Mouse (Mus musculus): ENCODE measurements around the gene Gatad2a. TPM values are rescaled to one million over a fixed set of nuclear protein-coding genes. Genes with fewer than 3 reads are reported as not detected.

Gene Gatad2a
- polyA plus RNA-seq, 1 experiment = 84.5 TPM

GRCm38 (mm10) chr8:69907106-69907505 is 89.1 kb downstream of the Gatad2a start:
- Histone ChIP-seq H3K4me1 (replicated peaks; ENCODE audit: control insufficient read depth, insufficient read depth, low read length) (no peaks in the 10 kb centered on the region), H3K27ac (ENCODE audit: control insufficient read depth, insufficient read depth, low read length) (no peak overlapping the region), H3K4me3 (ENCODE audit: control insufficient read depth, insufficient read depth, low read length) (no peak overlapping the region), H3K36me3 (ENCODE audit: control insufficient read depth, insufficient read depth, low read length) (peaks cover 37% of the 10 kb centered on the region), H3K27me3 (ENCODE audit: control insufficient read depth, insufficient read depth, low read length) (no peaks in the 10 kb centered on the region)
- no peak for TF ChIP-seq POLR2A (IDR thresholded peaks at IDR 0.05; ENCODE audit: control insufficient read depth, extremely low read depth, insufficient read depth, low read length, poor library complexity)
- 92% methylated on average over 2 of the region's 2 CpGs for WGBS
- no peak for DNase-seq

DNA sequence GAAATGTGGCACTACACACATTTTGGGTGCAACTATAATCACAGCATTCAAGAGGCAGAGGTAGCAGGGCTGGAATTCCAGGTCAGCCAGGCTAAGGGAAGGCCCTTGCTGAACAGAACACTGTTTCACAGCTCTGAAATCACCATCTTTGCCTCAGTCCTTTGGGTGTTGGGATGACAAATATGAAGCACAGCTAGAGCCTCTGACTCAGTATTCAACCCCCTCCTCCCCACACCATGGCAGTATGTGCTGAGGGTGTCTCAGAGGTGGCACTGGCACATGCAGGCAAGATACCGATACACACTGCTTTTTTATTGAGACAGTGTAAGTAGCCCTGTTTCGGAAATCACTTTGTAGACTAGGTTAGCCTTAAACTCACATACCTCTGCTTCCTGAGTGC is 89.9 kb downstream of the Gatad2a start:
- peaks cover 29% of the 10 kb centered on the region for H3K36me3 ChIP-seq (ENCODE audit: control insufficient read depth, insufficient read depth, low read length)
- H3K27ac ChIP-seq (ENCODE audit: control insufficient read depth, insufficient read depth, low read length) = no peak overlapping the region
- TF ChIP-seq POLR2A (IDR thresholded peaks at IDR 0.05; ENCODE audit: control insufficient read depth, extremely low read depth, insufficient read depth, low read length, poor library complexity) (no peak), CTCF (IDR thresholded peaks at IDR 0.05; ENCODE audit: borderline replicate concordance, control insufficient read depth, extremely low read depth, insufficient read depth, low read length, poor library complexity) (no peak)
- no peaks in the 10 kb centered on the region for H3K27me3 ChIP-seq (ENCODE audit: control insufficient read depth, insufficient read depth, low read length)
- no peak for DNase-seq
- no peaks in the 10 kb centered on the region for H3K4me1 ChIP-seq (replicated peaks; ENCODE audit: control insufficient read depth, insufficient read depth, low read length)
- WGBS = 95% methylated on average over 2 of the region's 2 CpGs
- H3K4me3 ChIP-seq (ENCODE audit: control insufficient read depth, insufficient read depth, low read length) = no peak overlapping the region

- H3K4me3 ChIP-seq (ENCODE audit: control insufficient read depth, insufficient read depth, low read length) = no peak overlapping the region
- H3K36me3 ChIP-seq (ENCODE audit: control insufficient read depth, insufficient read depth, low read length) = peaks cover 9% of the 10 kb centered on the region; the same call in 1 of the 2 replicates
- no peak overlapping the region for H3K27ac ChIP-seq (ENCODE audit: control insufficient read depth, insufficient read depth, low read length)
- H3K4me1 ChIP-seq (replicated peaks; ENCODE audit: control insufficient read depth, insufficient read depth, low read length) = peaks cover 2% of the 10 kb centered on the region
- DNase-seq = no peak
- WGBS = 93% methylated on average over 8 of the region's 8 CpGs
- H3K27me3 ChIP-seq (ENCODE audit: control insufficient read depth, insufficient read depth, low read length) = no peaks in the 10 kb centered on the region
- TF ChIP-seq POLR2A (IDR thresholded peaks at IDR 0.05; ENCODE audit: control insufficient read depth, extremely low read depth, insufficient read depth, low read length, poor library complexity) (no peak), CTCF (IDR thresholded peaks at IDR 0.05; ENCODE audit: borderline replicate concordance, control insufficient read depth, extremely low read depth, insufficient read depth, low read length, poor library complexity) (no peak)
Measured at GRCm38 (mm10) chr8:69904096-69904495, 92.1 kb downstream of the Gatad2a start.

DNA sequence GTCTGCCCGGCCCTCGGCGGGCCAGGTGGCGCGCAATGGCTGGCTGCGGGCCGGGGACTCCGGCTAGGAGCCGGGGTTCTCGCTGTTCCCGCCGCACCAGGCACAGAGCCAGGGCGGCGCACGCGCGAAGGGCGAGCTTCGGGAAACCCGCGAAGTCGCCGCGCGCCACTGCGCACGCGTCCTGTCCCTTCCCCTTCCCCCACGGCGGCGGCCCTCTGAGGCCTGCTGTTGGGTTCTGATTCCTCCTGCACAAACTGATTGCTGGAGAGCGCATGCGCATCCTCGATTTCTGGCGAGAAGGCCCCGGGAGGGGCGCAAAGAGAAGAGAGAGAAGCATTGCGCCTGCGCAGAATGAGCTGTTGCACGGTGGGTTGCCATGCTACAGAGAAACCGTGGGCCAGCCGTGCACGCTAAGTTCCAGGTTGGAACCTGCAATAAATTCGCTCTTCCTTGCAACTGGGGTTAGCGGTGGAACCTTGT is 93.1 kb downstream of the Gatad2a start:
- Histone ChIP-seq H3K36me3 (ENCODE audit: control insufficient read depth, insufficient read depth, low read length) (no peaks in the 10 kb centered on the region; the same call in 1 of the 2 replicates), H3K4me1 (replicated peaks; ENCODE audit: control insufficient read depth, insufficient read depth, low read length) (peaks cover 2% of the 10 kb centered on the region), H3K27me3 (ENCODE audit: control insufficient read depth, insufficient read depth, low read length) (no peaks in the 10 kb centered on the region), H3K4me3 (ENCODE audit: control insufficient read depth, insufficient read depth, low read length) (peak overlapping the region; percentile 87), H3K27ac (ENCODE audit: control insufficient read depth, insufficient read depth, low read length) (peak overlapping the region; percentile 26)
- TF ChIP-seq CTCF (IDR thresholded peaks at IDR 0.05; ENCODE audit: borderline replicate concordance, control insufficient read depth, extremely low read depth, insufficient read depth, low read length, poor library complexity) (0 out of 2 replicates have a peak, but pooled peaks have one; percentile 51), POLR2A (IDR thresholded peaks at IDR 0.05; ENCODE audit: control insufficient read depth, extremely low read depth, insufficient read depth, low read length, poor library complexity) (peak; percentile 84)
- WGBS = under 1% methylated on average over 45 of the region's 45 CpGs
- peak; percentile 98 for DNase-seq

- Histone ChIP-seq H3K4me3 (ENCODE audit: control insufficient read depth, insufficient read depth, low read length) (peak within 1 kb of the TSS; percentile 87), H3K27ac (ENCODE audit: control insufficient read depth, insufficient read depth, low read length) (peak within 1 kb of the TSS; percentile 63), H3K36me3 (ENCODE audit: control insufficient read depth, insufficient read depth, low read length) (no peaks in the 10 kb centered on the region), H3K27me3 (ENCODE audit: control insufficient read depth, insufficient read depth, low read length) (no peaks in the 10 kb centered on the region), H3K4me1 (replicated peaks; ENCODE audit: control insufficient read depth, insufficient read depth, low read length) (peaks cover 2% of the 10 kb centered on the region)
- 6% methylated on average over 89 of the region's 89 CpGs for WGBS
- DNase-seq = peak; percentile 54
- TF ChIP-seq POLR2A (IDR thresholded peaks at IDR 0.05; ENCODE audit: control insufficient read depth, extremely low read depth, insufficient read depth, low read length, poor library complexity) (no peak), CTCF (IDR thresholded peaks at IDR 0.05; ENCODE audit: borderline replicate concordance, control insufficient read depth, extremely low read depth, insufficient read depth, low read length, poor library complexity) (0 out of 2 replicates have a peak, but pooled peaks have one; percentile 23)
Measured at GRCm38 (mm10) chr8:69902163-69903062, 93.8 kb downstream of the Gatad2a start, which contains the start of the genes Tssk6, Ndufa13 and Yjefn3. Gene Tssk6 (plus strand): TSS chr8:69902184. Gene Ndufa13 (minus strand): TSS chr8:69902558. Gene Yjefn3 (minus strand): TSS chr8:69902712.

- peak overlapping the region; percentile 87 for H3K4me3 ChIP-seq (ENCODE audit: control insufficient read depth, insufficient read depth, low read length)
Measured at GRCm38 (mm10) chr8:69901484-69902162, 94.6 kb downstream of the Gatad2a start.

More at GRCm38 (mm10) chr8:69901484-69902162, 94.6 kb downstream of the Gatad2a start:
- Histone ChIP-seq H3K4me1 (replicated peaks; ENCODE audit: control insufficient read depth, insufficient read depth, low read length) (peaks cover 2% of the 10 kb centered on the region), H3K36me3 (ENCODE audit: control insufficient read depth, insufficient read depth, low read length) (no peaks in the 10 kb centered on the region), H3K27me3 (ENCODE audit: control insufficient read depth, insufficient read depth, low read length) (no peaks in the 10 kb centered on the region), H3K27ac (ENCODE audit: control insufficient read depth, insufficient read depth, low read length) (peak overlapping the region; percentile 63)
- peak; percentile 87 for TF ChIP-seq POLR2A (IDR thresholded peaks at IDR 0.05; ENCODE audit: control insufficient read depth, extremely low read depth, insufficient read depth, low read length, poor library complexity)
- TF ChIP-seq CTCF (IDR thresholded peaks at IDR 0.05; ENCODE audit: borderline replicate concordance, control insufficient read depth, extremely low read depth, insufficient read depth, low read length, poor library complexity) = peak; percentile 96
- WGBS = 2% methylated on average over 41 of the region's 41 CpGs
- peak; percentile 98 for DNase-seq

Measured in thymus, adult 2 months (tissue).